Mouse (Mus musculus): ENCODE results near the gene Snx9. TPM values are rescaled to one million over a fixed set of nuclear protein-coding genes. Genes with fewer than 3 reads are reported as not detected.

Gene Snx9
- total RNA-seq (2014; rRNA removed) (10.4 and 11.3 TPM in 2 replicates), polyA plus RNA-seq (2015; fragmentation: Nextera tagmentation; extraction: Ambion mirVana) (4.8 and 5.3 TPM in 2 replicates)

DNA sequence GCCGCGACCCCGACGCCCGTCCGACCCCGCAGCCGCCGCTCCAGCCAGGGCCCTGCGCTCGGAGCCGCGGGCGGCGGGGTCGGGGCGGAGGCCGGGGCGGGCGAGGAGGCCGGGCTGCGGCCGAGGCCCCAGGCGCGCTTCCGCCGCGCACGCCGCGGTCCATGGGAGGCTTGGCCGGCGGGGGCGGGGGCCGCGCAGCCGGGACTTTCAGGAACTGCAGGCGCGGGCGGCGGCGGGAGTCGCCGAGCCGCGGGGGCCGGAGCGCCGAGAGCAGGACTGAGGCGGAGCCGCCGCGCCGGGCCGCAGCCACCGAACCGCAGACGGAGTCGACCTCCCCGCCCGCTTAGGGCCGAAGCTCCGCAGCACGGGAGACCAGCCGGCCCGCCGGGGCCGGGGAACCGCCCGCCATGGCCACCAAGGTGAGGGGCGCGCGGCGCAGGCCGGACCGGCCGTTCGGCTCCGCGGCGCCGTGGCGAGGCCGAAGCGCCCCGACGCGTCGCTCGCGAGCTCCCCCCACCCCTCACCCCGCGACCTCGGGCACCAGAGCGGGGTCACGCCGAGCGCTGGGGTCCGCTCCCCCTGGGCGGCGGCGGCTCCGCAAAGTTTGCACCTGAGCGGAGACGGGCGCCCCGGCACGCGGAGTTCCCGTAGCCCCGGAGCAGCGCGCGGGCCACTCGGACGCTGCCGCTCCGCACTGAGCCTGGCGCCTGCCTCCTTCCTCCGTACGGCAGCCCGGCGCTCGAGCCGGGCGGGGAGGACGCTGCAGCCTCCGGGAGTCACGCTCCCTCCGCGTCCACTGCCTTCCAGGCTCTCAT is at the start of gene Snx9:
Gene Snx9, plus strand, starts transcription at position 202 of the 815 bp plus-strand sequence.
- ATAC-seq (ENCODE audit: low FRiP score) (peak; percentile 87), DNase-seq (ENCODE audit: low spot score) (peak; percentile 62)
- Histone ChIP-seq H3K27me3 (ENCODE audit: insufficient read depth, low read length) (no peaks in the 10 kb centered on the region), H3K9me3 (ENCODE audit: low read length) (no peaks in the 10 kb centered on the region), H3K27ac (ENCODE audit: low read depth, low read length) (peak within 1 kb of the TSS; percentile 91), H3K9ac (replicated peaks; ENCODE audit: low read length, poor library complexity, severe bottlenecking) (peak within 1 kb of the TSS; percentile 92), H3K4me1 (ENCODE audit: insufficient read depth, low read length) (0 out of 2 replicates have a peak, but pooled peaks cover 4% of the 10 kb centered on the region), H3K36me3 (ENCODE audit: insufficient read depth, low read length) (no peaks in the 10 kb centered on the region), H3K4me2 (ENCODE audit: low read depth, low read length, poor library complexity, severe bottlenecking) (peak within 1 kb of the TSS; percentile 77), H3K4me3 (ENCODE audit: low read depth, low read length) (peak within 1 kb of the TSS; percentile 64)
- 2% methylated on average over 55 of the region's 131 CpGs for WGBS
- TF ChIP-seq CTCF (IDR thresholded peaks at IDR 0.05) = no peak

GRCm38 (mm10) chr17:5792164-5792791 is 48.9 kb upstream of the Snx9 start:
- WGBS = 94% methylated on average over 12 of the region's 12 CpGs

GRCm38 (mm10) chr17:5793593-5793992 is 47.5 kb upstream of the Snx9 start:
- 72% methylated on average over 4 of the region's 4 CpGs for WGBS
- ATAC-seq (ENCODE audit: low FRiP score) = no peak

More at GRCm38 (mm10) chr17:5792164-5792791, 48.9 kb upstream of the Snx9 start:
- Histone ChIP-seq H3K27ac (ENCODE audit: low read depth, low read length) (no peak overlapping the region), H3K27me3 (ENCODE audit: insufficient read depth, low read length) (no peaks in the 10 kb centered on the region), H3K9me3 (ENCODE audit: low read length) (peaks cover 5% of the 10 kb centered on the region; the same call in 1 of the 2 replicates), H3K4me1 (ENCODE audit: insufficient read depth, low read length) (no peaks in the 10 kb centered on the region), H3K36me3 (ENCODE audit: insufficient read depth, low read length) (no peaks in the 10 kb centered on the region), H3K9ac (replicated peaks; ENCODE audit: low read length, poor library complexity, severe bottlenecking) (no peak overlapping the region), H3K4me3 (ENCODE audit: low read depth, low read length) (no peak overlapping the region), H3K4me2 (ENCODE audit: low read depth, low read length, poor library complexity, severe bottlenecking) (no peak overlapping the region)
- no peak for DNase-seq (ENCODE audit: low spot score)
- no peak for TF ChIP-seq CTCF (IDR thresholded peaks at IDR 0.05)
- ATAC-seq (ENCODE audit: low FRiP score) = no peak

DNA sequence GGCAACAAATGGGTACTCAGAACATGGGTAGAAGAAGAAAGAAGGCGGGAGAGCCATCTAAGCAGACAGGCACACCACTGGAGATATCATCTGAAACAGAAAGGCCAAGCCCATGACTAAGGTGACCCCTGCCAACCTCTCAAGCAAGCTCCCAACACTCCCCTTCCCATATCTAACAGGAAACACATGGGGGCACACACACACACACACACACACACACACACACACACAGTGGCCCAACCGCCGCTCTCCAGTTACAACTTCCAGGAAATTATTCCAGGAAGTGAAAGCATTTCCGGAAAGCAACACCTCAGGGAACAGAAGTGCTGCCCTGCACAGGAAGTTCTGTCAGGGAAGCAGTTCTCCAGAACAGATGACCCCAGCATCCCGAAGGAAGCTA is 46.9 kb upstream of the Snx9 start:
- no peak for DNase-seq (ENCODE audit: low spot score)
- H3K4me2 ChIP-seq (ENCODE audit: low read depth, low read length, poor library complexity, severe bottlenecking) = no peak overlapping the region

More at GRCm38 (mm10) chr17:5793593-5793992, 47.5 kb upstream of the Snx9 start:
- H3K4me2 ChIP-seq (ENCODE audit: low read depth, low read length, poor library complexity, severe bottlenecking) = no peak overlapping the region
- no peak overlapping the region for H3K9ac ChIP-seq (replicated peaks; ENCODE audit: low read length, poor library complexity, severe bottlenecking)
- H3K4me1 ChIP-seq (ENCODE audit: insufficient read depth, low read length) = no peaks in the 10 kb centered on the region
- H3K27ac ChIP-seq (ENCODE audit: low read depth, low read length) = no peak overlapping the region
- no peaks in the 10 kb centered on the region for H3K36me3 ChIP-seq (ENCODE audit: insufficient read depth, low read length)
- no peak for TF ChIP-seq CTCF (IDR thresholded peaks at IDR 0.05)
- H3K4me3 ChIP-seq (ENCODE audit: low read depth, low read length) = no peak overlapping the region
- H3K9me3 ChIP-seq (ENCODE audit: low read length) = no peaks in the 10 kb centered on the region
- no peak for DNase-seq (ENCODE audit: low spot score)
- H3K27me3 ChIP-seq (ENCODE audit: insufficient read depth, low read length) = no peaks in the 10 kb centered on the region

GRCm38 (mm10) chr17:5795369-5795768 is 45.8 kb upstream of the Snx9 start:
- Histone ChIP-seq H3K36me3 (ENCODE audit: insufficient read depth, low read length) (no peaks in the 10 kb centered on the region), H3K9me3 (ENCODE audit: low read length) (no peaks in the 10 kb centered on the region), H3K9ac (replicated peaks; ENCODE audit: low read length, poor library complexity, severe bottlenecking) (no peak overlapping the region), H3K4me2 (ENCODE audit: low read depth, low read length, poor library complexity, severe bottlenecking) (no peak overlapping the region), H3K27me3 (ENCODE audit: insufficient read depth, low read length) (no peaks in the 10 kb centered on the region), H3K4me1 (ENCODE audit: insufficient read depth, low read length) (no peaks in the 10 kb centered on the region), H3K4me3 (ENCODE audit: low read depth, low read length) (no peak overlapping the region), H3K27ac (ENCODE audit: low read depth, low read length) (no peak overlapping the region)
- DNase-seq (ENCODE audit: low spot score) (no peak), ATAC-seq (ENCODE audit: low FRiP score) (no peak)
- WGBS = 77% methylated on average over 5 of the region's 5 CpGs
- no peak for TF ChIP-seq CTCF (IDR thresholded peaks at IDR 0.05)

More for the DNA sequence above, 46.9 kb upstream of the Snx9 start:
- H3K27ac ChIP-seq (ENCODE audit: low read depth, low read length) = no peak overlapping the region
- no peaks in the 10 kb centered on the region for H3K4me1 ChIP-seq (ENCODE audit: insufficient read depth, low read length)
- WGBS = 84% methylated on average over 5 of the region's 5 CpGs
- H3K4me3 ChIP-seq (ENCODE audit: low read depth, low read length) = no peak overlapping the region
- no peak for TF ChIP-seq CTCF (IDR thresholded peaks at IDR 0.05)
- H3K9me3 ChIP-seq (ENCODE audit: low read length) = no peaks in the 10 kb centered on the region
- H3K36me3 ChIP-seq (ENCODE audit: insufficient read depth, low read length) = no peaks in the 10 kb centered on the region
- no peak for ATAC-seq (ENCODE audit: low FRiP score)
- H3K27me3 ChIP-seq (ENCODE audit: insufficient read depth, low read length) = no peaks in the 10 kb centered on the region
- no peak overlapping the region for H3K9ac ChIP-seq (replicated peaks; ENCODE audit: low read length, poor library complexity, severe bottlenecking)

GRCm38 (mm10) chr17:5795878-5796277 is 45.3 kb upstream of the Snx9 start:
- H3K27me3 ChIP-seq (ENCODE audit: insufficient read depth, low read length) = no peaks in the 10 kb centered on the region
- DNase-seq (ENCODE audit: low spot score) (peak; percentile 94), ATAC-seq (ENCODE audit: low FRiP score) (0 out of 2 replicates have a peak, but pooled peaks have one; percentile 49)
- H3K4me2 ChIP-seq (ENCODE audit: low read depth, low read length, poor library complexity, severe bottlenecking) = no peak overlapping the region
- H3K4me1 ChIP-seq (ENCODE audit: insufficient read depth, low read length) = no peaks in the 10 kb centered on the region
- WGBS = 2% methylated on average over 5 of the region's 5 CpGs
- peak; percentile 100 for TF ChIP-seq CTCF (IDR thresholded peaks at IDR 0.05)
- no peaks in the 10 kb centered on the region for H3K9me3 ChIP-seq (ENCODE audit: low read length)
- H3K4me3 ChIP-seq (ENCODE audit: low read depth, low read length) = no peak overlapping the region
- H3K9ac ChIP-seq (replicated peaks; ENCODE audit: low read length, poor library complexity, severe bottlenecking) = no peak overlapping the region
- H3K36me3 ChIP-seq (ENCODE audit: insufficient read depth, low read length) = no peaks in the 10 kb centered on the region
- no peak overlapping the region for H3K27ac ChIP-seq (ENCODE audit: low read depth, low read length)
